Mouse (Mus musculus) left cerebral cortex, postnatal 14 days (tissue): ENCODE measurements at regions not wholly inside any gene's neighbourhood (a gene's known extent, or its start where the extent isn't known, plus 50 kb on each side); places are given as distances from the start of the nearest gene placed in this dataset.

Experiments
- DNase-seq, 2 experiments: peaks; one replicate each; pipeline ENCODE4 v3.0.0; 2021 to 2022; ENCODE audit warnings: low spot score in 2 of 2, mixed read lengths in 1 of 2
- intact Hi-C: fragments of 180-260 bp; cut with DNase I; formaldehyde crosslinking; loops from one replicate; pipeline ENCODE4 v1.15.1; 2025

DNA sequence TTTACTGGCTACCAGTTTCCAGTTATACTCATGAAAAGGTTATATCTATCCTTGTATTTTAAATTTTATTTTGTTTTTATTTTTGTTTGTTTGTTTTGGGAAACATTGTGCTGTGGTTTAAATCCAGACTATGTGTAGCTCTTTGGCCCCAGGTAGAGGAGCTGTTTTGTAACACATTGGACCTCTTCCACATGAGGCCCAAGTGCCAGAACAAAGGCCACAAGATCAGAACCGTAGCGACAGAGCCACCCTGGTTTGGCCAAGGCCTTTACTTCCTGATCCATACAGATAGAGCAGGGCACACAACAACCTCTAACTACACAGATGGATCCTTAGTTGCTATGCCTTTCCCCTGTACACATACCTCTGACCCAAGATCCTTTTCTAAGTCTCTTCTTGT lies 1822.6 kb downstream of the Efna5 start:
- no peak for DNase-seq
- intact Hi-C loops, result no loop called here

DNA sequence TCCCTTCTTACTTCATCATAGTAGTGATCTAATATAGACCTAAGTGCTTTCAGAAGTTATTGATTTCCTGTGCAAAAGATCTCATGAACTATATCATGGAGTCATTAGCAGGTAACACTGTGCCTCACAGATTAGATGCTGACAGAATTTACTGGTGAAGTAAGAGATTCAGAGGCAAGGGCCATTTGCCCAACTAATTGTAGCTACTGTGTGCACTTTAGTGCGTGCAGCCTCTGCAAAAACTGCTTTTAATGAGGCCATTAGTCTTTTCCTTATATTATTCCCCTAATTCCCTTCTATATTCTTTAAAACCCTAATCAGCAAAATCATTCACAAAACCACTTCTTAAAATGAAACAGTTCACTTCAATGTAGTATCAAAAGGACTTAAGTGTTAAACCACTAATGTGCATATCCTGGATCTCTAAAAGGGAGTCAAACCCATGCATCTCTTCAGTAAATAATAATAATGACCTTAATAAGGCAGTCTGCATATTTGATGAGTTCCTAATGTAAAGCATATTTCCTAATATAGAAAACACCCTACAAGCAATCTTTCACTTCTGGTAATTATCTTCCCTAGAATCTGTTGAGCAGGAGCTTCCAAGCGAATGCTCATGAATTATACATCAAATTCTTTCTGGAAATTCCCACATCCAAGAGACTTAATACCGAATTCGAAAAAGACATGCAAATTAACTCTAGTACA lies 1847.4 kb downstream of the Efna5 start:
- intact Hi-C loops, result no loop called here
- DNase-seq, result no peak

DNA sequence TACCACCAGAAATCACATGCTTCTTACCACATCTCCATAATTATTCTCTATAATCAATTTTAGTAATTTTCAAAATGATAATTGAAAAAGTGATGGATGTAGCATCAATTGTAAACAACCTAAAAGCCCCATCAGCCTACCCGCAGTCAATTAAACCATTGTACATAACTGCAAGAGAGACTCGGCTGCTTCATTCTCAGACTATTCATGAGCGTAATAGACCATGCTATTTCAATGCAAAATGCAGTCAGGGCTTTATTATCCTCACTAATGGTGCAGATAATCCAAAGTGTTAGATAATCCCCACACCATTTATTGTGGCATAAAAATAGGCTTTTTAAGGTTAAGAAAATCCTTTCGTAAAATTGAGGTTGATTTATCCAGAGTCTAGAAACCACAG lies 1862.5 kb downstream of the Efna5 start:
- DNase-seq, result no peak

More for the DNA sequence above, 1862.5 kb downstream of the Efna5 start:
- intact Hi-C loops, result no loop called here
